Mouse (Mus musculus): ENCODE data around the gene Dhdh. TPM values are rescaled to one million over a fixed set of nuclear protein-coding genes. Genes with fewer than 3 reads are reported as not detected.

The Dhdh gene
- polyA plus RNA-seq, 1 experiment from 2014 or later: 4.9 TPM

GRCm38 (mm10) chr7:45437521-45438276 lies 50.9 kb downstream of the Dhdh start, which contains the start of gene Ruvbl2:
Ruvbl2 (minus strand) TSS chr7:45438096.
- peak within 1 kb of the TSS; percentile 46 for H3K9ac ChIP-seq (ENCODE audit: low read depth, low read length)
- 17% methylated on average over 19 of the region's 19 CpGs for WGBS (ENCODE audit: insufficient replicate concordance)
- no peak for ATAC-seq (replicated peaks; ENCODE audit: insufficient number of reproducible peaks, low FRiP score, low TSS enrichment)

GRCm38 (mm10) chr7:45437046-45437445 lies 51.6 kb downstream of the Dhdh start:
- no peaks in the 10 kb centered on the region for H3K9me3 ChIP-seq (replicated peaks; ENCODE audit: control insufficient read depth, low read length)
- no peak overlapping the region for H3K9ac ChIP-seq (ENCODE audit: low read depth, low read length)
- no peak overlapping the region for H3K27ac ChIP-seq (ENCODE audit: low read depth, low read length)
- 20% methylated on average over 6 of the region's 6 CpGs for WGBS (ENCODE audit: insufficient replicate concordance)
- peaks cover 11% of the 10 kb centered on the region for H3K36me3 ChIP-seq (ENCODE audit: control insufficient read depth, insufficient read depth, low read length)
- no peak overlapping the region; the same call in 1 of the 2 replicates for H3K4me3 ChIP-seq (ENCODE audit: low read depth, low read length)
- no peaks in the 10 kb centered on the region for H3K27me3 ChIP-seq (ENCODE audit: control insufficient read depth, insufficient read depth, low read length)
- no peak for ATAC-seq (replicated peaks; ENCODE audit: insufficient number of reproducible peaks, low FRiP score, low TSS enrichment)
- H3K4me1 ChIP-seq (ENCODE audit: control insufficient read depth, insufficient read depth, low read length): peaks cover 38% of the 10 kb centered on the region
- peak overlapping the region; percentile 96 for H3K4me2 ChIP-seq

More at GRCm38 (mm10) chr7:45437521-45438276, 50.9 kb downstream of the Dhdh start, which contains the start of gene Ruvbl2:
- Histone ChIP-seq H3K9me3 (replicated peaks; ENCODE audit: control insufficient read depth, low read length) (no peaks in the 10 kb centered on the region), H3K27ac (ENCODE audit: low read depth, low read length) (no peak within 1 kb of the TSS), H3K36me3 (ENCODE audit: control insufficient read depth, insufficient read depth, low read length) (peaks cover 13% of the 10 kb centered on the region), H3K4me1 (ENCODE audit: control insufficient read depth, insufficient read depth, low read length) (peaks cover 38% of the 10 kb centered on the region), H3K4me3 (ENCODE audit: low read depth, low read length) (no peak within 1 kb of the TSS; the same call in 1 of the 2 replicates), H3K4me2 (peak within 1 kb of the TSS; percentile 96), H3K27me3 (ENCODE audit: control insufficient read depth, insufficient read depth, low read length) (no peaks in the 10 kb centered on the region)

- Histone ChIP-seq H3K27ac (ENCODE audit: low read depth, low read length) (no peak overlapping the region), H3K36me3 (ENCODE audit: control insufficient read depth, insufficient read depth, low read length) (peaks cover 7% of the 10 kb centered on the region), H3K4me3 (ENCODE audit: low read depth, low read length) (peak overlapping the region; percentile 86), H3K27me3 (ENCODE audit: control insufficient read depth, insufficient read depth, low read length) (no peaks in the 10 kb centered on the region), H3K4me2 (peak overlapping the region; percentile 96), H3K4me1 (ENCODE audit: control insufficient read depth, insufficient read depth, low read length) (peaks cover 38% of the 10 kb centered on the region), H3K9ac (ENCODE audit: low read depth, low read length) (no peak overlapping the region), H3K9me3 (replicated peaks; ENCODE audit: control insufficient read depth, low read length) (no peaks in the 10 kb centered on the region)
- ATAC-seq (replicated peaks; ENCODE audit: insufficient number of reproducible peaks, low FRiP score, low TSS enrichment): no peak
- 81% methylated on average over 5 of the region's 5 CpGs for whole genome bisulfite sequencing (ENCODE audit: insufficient replicate concordance)
Measured at GRCm38 (mm10) chr7:45436444-45436843, 52.2 kb downstream of the Dhdh start.

- Histone ChIP-seq H3K4me2 (peak overlapping the region; percentile 96), H3K9ac (ENCODE audit: low read depth, low read length) (peak overlapping the region; percentile 95), H3K27ac (ENCODE audit: low read depth, low read length) (peak overlapping the region; percentile 84), H3K9me3 (replicated peaks; ENCODE audit: control insufficient read depth, low read length) (no peaks in the 10 kb centered on the region), H3K27me3 (ENCODE audit: control insufficient read depth, insufficient read depth, low read length) (no peaks in the 10 kb centered on the region), H3K4me3 (ENCODE audit: low read depth, low read length) (peak overlapping the region; percentile 86), H3K36me3 (ENCODE audit: control insufficient read depth, insufficient read depth, low read length) (peaks cover 2% of the 10 kb centered on the region; the same call in 1 of the 2 replicates), H3K4me1 (ENCODE audit: control insufficient read depth, insufficient read depth, low read length) (peaks cover 38% of the 10 kb centered on the region)
- WGBS (ENCODE audit: insufficient replicate concordance): 2% methylated on average over 16 of the region's 16 CpGs
- ATAC-seq (replicated peaks; ENCODE audit: insufficient number of reproducible peaks, low FRiP score, low TSS enrichment): no peak
Measured at GRCm38 (mm10) chr7:45435038-45435437, 53.6 kb downstream of the Dhdh start.

GRCm38 (mm10) chr7:45434203-45435015 lies 54.2 kb downstream of the Dhdh start, which contains the start of gene Gys1:
Gys1 (plus strand) TSS chr7:45434844.
- 1% methylated on average over 45 of the region's 45 CpGs for WGBS (ENCODE audit: insufficient replicate concordance)
- Histone ChIP-seq H3K9me3 (replicated peaks; ENCODE audit: control insufficient read depth, low read length) (no peaks in the 10 kb centered on the region), H3K27ac (ENCODE audit: low read depth, low read length) (peak within 1 kb of the TSS; percentile 91), H3K4me1 (ENCODE audit: control insufficient read depth, insufficient read depth, low read length) (peaks cover 38% of the 10 kb centered on the region), H3K4me2 (peak within 1 kb of the TSS; percentile 96), H3K4me3 (ENCODE audit: low read depth, low read length) (peak within 1 kb of the TSS; percentile 86), H3K36me3 (ENCODE audit: control insufficient read depth, insufficient read depth, low read length) (peaks cover 6% of the 10 kb centered on the region; the same call in 1 of the 2 replicates), H3K9ac (ENCODE audit: low read depth, low read length) (peak within 1 kb of the TSS; percentile 95), H3K27me3 (ENCODE audit: control insufficient read depth, insufficient read depth, low read length) (no peaks in the 10 kb centered on the region)
- ATAC-seq (replicated peaks; ENCODE audit: insufficient number of reproducible peaks, low FRiP score, low TSS enrichment): peak; percentile 93

- peak overlapping the region; percentile 87 for H3K9ac ChIP-seq (ENCODE audit: low read depth, low read length)
- 2% methylated on average over 7 of the region's 7 CpGs for WGBS (ENCODE audit: insufficient replicate concordance)
Measured at GRCm38 (mm10) chr7:45433835-45434202, 54.8 kb downstream of the Dhdh start.

GRCm38 (mm10) chr7:45426556-45426955 lies 62.0 kb downstream of the Dhdh start:
- Histone ChIP-seq H3K36me3 (ENCODE audit: control insufficient read depth, insufficient read depth, low read length) (peaks cover 42% of the 10 kb centered on the region), H3K4me1 (ENCODE audit: control insufficient read depth, insufficient read depth, low read length) (no peaks in the 10 kb centered on the region), H3K9ac (ENCODE audit: low read depth, low read length) (no peak overlapping the region), H3K4me2 (no peak overlapping the region), H3K27ac (ENCODE audit: low read depth, low read length) (no peak overlapping the region), H3K9me3 (replicated peaks; ENCODE audit: control insufficient read depth, low read length) (no peaks in the 10 kb centered on the region), H3K4me3 (ENCODE audit: low read depth, low read length) (no peak overlapping the region), H3K27me3 (ENCODE audit: control insufficient read depth, insufficient read depth, low read length) (no peaks in the 10 kb centered on the region)
- WGBS (ENCODE audit: insufficient replicate concordance): 90% methylated on average over 8 of the region's 8 CpGs
- ATAC-seq (replicated peaks; ENCODE audit: insufficient number of reproducible peaks, low FRiP score, low TSS enrichment): no peak

More at GRCm38 (mm10) chr7:45433835-45434202, 54.8 kb downstream of the Dhdh start:
- H3K4me3 ChIP-seq (ENCODE audit: low read depth, low read length): peak overlapping the region; percentile 86
- no peak for ATAC-seq (replicated peaks; ENCODE audit: insufficient number of reproducible peaks, low FRiP score, low TSS enrichment)
- peak overlapping the region; percentile 91; the same call in 1 of the 2 replicates for H3K27ac ChIP-seq (ENCODE audit: low read depth, low read length)
- H3K4me2 ChIP-seq: peak overlapping the region; percentile 96
- peaks cover 38% of the 10 kb centered on the region for H3K4me1 ChIP-seq (ENCODE audit: control insufficient read depth, insufficient read depth, low read length)
- peaks cover 10% of the 10 kb centered on the region; the same call in 1 of the 2 replicates for H3K36me3 ChIP-seq (ENCODE audit: control insufficient read depth, insufficient read depth, low read length)
- no peaks in the 10 kb centered on the region for H3K9me3 ChIP-seq (replicated peaks; ENCODE audit: control insufficient read depth, low read length)
- H3K27me3 ChIP-seq (ENCODE audit: control insufficient read depth, insufficient read depth, low read length): no peaks in the 10 kb centered on the region

- Histone ChIP-seq H3K27me3 (ENCODE audit: control insufficient read depth, insufficient read depth, low read length) (peaks cover 52% of the 10 kb centered on the region), H3K36me3 (ENCODE audit: control insufficient read depth, insufficient read depth, low read length) (peaks cover 32% of the 10 kb centered on the region), H3K9me3 (replicated peaks; ENCODE audit: control insufficient read depth, low read length) (no peaks in the 10 kb centered on the region), H3K4me2 (no peak overlapping the region), H3K4me3 (ENCODE audit: low read depth, low read length) (no peak overlapping the region), H3K27ac (ENCODE audit: low read depth, low read length) (no peak overlapping the region), H3K4me1 (ENCODE audit: control insufficient read depth, insufficient read depth, low read length) (peaks cover 10% of the 10 kb centered on the region; the same call in 1 of the 2 replicates), H3K9ac (ENCODE audit: low read depth, low read length) (no peak overlapping the region)
- 88% methylated on average over 14 of the region's 14 CpGs for WGBS (ENCODE audit: insufficient replicate concordance)
- ATAC-seq (replicated peaks; ENCODE audit: insufficient number of reproducible peaks, low FRiP score, low TSS enrichment): no peak
Measured at GRCm38 (mm10) chr7:45421194-45421593, 67.4 kb downstream of the Dhdh start.

Data from heart, embryonic 11.5 days (tissue).